Mouse (Mus musculus): ENCODE results near the gene Ankrd36.

- TF ChIP-seq GATA1 (IDR thresholded peaks at IDR 0.05; ENCODE audit: borderline replicate concordance, low read length) (no peak), FLI1 (IDR thresholded peaks at IDR 0.05; ENCODE audit: low read length) (no peak)
Measured at GRCm38 (mm10) chr11:5702271-5702956, 132.9 kb downstream of the Ankrd36 start.
